Mouse (Mus musculus) gastrocnemius, postnatal 25 days (tissue): ENCODE results near the gene Jade1. TPM values are rescaled to one million over a fixed set of nuclear protein-coding genes. Genes with fewer than 3 reads are reported as not detected.

Experiments
- DNase-seq: peaks from one replicate; pipeline ENCODE4 v3.0.0; 2022
- total RNA-seq, 2 experiments: library from RNA; stranded (reverse); gene quantifications; 1 replicate in 1 of 2; 2 replicates in 1 of 2; pipeline ENCODE4 v1.2.3; 2021

Jade1 gene
- total RNA-seq, 2 experiments from 2014 or later, result 19.8 to 23.9 TPM

DNA sequence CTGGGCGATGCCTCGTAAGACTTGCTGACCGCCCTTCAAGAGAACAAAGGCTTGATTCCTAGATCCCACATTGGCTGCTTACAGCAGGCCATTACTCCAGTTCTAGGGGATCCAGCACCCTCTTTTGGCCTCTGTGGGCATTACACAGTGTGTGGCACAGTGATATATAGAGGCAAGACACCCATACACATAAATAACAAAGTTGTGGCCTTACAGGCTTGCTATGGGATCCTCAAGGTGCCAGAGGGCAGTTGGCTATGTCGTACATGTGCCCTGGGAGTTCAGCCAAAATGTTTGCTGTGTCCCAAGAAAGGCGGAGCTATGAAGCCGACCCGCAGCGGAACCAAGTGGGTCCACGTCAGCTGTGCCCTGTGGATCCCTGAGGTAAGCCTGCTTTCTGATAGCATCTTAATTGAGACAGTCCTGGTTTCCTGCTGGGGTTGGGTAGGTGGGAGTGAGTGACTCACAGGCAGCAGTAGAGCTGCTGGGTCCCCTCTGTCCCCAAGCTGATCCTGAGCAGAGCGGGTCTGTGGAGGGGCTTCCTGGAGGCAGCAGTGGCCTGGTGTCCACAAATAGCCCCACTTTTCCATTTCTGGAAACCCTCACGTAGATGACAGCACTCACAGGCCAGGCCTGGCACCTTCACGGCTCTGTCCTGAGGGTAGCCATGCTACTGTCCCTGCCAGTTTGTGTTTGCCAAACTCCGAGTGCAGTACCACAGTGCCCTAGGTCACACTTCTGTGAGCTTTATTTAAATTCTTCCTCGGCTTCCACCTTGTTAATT lies 44.5 kb downstream of the Jade1 start:
- peak; percentile 38 for DNase-seq

DNA sequence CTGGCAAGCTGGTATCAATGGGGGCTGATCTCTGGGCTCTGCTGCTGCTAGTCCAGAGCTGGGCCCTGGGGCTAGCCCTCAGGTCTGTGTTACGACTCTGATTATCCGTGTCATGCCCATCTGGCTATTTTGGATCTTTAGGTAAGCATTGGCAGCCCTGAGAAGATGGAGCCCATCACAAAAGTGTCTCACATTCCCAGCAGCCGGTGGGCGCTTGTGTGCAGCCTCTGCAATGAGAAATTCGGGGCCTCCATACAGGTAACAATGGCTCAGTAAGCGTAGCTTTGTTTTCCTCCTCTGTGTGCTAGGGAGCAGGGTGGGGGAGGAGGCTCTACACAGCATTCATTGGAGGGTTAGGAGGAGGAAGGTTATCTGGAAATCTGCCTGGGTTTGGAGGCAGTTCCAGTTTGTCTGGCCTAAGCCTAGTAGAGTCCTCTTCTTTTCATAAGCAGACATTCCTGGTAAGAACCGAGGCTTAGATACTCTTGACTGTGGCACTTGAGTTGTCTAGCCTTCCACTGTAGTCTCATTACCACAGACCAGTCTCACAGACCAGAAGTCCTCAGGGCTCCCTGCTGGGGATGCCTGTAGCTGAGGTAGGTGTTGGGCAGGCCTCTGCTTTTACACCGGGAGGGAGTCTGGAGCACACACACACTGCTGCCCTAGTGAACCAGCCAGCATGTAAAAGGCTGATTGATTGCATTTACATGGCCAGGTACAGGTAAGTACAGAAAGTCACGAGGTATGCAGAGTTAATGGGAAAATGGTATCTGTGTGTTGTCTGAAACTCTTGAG lies 45.9 kb downstream of the Jade1 start:
- no peak for DNase-seq

DNA sequence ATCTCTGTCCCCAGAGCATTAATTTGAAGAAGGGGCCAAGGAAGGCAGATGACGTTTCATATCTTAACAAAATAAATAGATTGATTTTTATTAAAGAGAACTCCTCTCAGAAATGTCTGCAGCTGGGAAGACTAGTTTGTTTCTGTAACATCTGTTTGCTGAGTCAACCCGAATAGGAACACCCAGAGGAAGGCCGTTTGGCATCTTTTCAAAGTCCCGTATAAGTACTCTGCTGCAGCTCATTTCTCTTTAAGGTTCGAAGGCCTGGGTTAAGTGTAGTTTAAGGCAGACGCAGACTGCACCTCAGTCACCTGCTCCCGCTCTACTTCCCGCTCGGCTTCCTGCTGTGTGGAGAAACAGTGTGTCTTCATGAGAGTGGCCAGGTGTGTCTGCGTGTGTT lies 47.4 kb downstream of the Jade1 start:
- no peak for DNase-seq

DNA sequence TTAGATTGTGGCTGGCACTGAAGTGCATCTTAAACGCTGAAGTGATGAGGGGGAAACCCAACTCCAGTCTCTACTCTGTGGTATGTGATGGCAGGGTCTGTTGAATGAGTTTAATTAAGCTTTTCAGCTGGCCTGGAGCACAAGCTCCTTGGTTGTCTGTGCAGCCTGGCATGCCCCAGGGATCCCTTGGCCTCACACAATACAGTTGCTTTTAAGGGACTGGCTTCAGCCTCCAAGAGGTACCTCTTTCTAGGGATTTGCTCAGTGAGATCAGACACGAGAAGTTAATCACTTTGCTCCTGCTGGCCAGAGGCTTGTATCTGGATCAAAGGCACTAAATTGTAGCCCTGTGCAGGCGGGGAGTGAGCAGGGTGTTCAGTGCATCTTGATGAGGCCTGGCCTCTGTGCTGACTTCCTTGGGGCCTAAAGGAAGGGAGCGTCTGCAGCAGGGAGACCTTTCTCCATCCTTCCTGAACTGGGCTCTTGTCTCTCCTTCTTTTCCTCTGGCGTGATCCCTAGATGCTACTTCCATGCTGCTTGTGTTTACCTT lies 48.0 kb downstream of the Jade1 start:
- DNase-seq, result no peak

DNA sequence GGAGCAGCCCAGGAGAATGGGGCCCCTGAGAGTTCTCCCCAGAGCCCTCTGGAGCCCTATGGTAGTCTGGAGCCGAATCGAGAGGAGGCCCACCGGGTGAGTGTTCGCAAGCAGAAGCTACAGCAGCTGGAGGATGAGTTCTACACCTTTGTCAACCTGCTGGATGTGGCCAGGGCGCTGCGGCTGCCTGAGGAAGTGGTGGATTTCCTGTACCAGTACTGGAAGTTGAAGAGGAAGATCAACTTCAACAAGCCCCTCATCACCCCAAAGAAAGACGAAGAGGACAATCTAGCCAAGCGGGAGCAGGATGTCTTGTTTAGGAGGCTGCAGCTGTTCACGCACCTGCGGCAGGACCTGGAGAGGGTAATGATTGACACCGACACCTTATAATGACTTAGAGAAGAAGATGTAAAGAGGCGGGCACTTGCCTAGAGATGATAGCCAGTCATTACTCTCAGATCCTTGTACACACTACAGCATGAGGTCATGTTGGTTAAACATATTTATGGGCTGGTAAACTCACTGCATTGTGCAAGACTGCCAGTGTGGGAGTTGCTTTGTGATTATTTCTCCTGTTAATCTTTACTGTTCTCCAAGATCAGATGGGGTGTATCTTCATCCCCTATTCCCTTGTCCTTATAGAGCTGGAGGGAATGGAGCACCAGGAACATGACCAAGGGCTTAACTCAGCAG lies 49.2 kb downstream of the Jade1 start:
- no peak for DNase-seq

DNA sequence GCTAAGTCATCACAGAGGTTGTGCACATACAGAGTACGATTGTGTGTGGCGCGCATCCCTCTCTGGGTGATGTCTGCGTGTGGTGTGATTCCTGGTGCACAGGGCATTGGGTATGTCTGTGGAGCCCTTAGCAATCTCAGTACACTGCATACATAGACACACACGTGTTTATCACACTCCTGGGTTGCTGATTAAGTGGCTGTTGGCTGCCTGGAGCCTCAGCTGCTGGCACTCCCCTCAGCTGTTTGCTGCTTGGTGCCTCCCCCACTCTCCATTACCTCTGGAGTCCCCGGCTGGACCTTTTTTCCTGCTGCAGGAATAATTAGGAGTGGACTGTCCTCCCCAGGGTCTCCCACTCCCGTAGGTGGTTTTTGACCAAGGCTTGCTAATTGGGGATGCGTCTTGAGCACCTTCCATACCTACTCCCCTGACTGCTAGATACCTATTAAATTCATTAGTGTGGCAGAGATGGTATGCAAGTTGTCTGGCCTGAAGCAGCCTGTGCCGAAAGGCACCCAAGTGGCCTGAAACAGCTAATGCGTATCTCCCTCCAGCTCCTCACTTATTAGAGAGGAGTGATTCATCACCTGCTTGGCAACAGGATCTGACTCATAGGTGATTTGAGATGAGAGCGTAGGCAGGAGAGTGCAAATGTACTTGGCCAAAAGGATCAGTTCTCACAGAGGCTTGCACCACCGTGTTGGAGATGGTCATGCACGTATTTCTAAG lies 50.2 kb downstream of the Jade1 start:
- DNase-seq, result no peak

DNA sequence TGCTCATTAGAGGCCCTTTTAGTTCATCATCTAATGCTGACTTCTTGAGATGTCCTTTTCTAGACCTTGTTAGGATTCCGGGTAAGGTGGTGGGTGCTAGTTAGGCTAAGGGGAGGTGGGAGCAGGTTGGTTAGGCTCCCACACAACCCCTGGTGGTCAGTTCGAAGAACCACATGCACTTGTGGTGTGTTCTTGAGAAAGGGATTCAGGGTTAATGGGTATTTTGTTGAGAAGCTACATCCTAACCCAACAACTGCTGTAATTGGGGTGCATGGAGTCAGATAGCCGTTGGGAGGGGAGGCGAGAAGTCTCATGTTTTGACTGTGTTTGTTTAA lies 50.8 kb downstream of the Jade1 start:
- DNase-seq, result no peak

DNA sequence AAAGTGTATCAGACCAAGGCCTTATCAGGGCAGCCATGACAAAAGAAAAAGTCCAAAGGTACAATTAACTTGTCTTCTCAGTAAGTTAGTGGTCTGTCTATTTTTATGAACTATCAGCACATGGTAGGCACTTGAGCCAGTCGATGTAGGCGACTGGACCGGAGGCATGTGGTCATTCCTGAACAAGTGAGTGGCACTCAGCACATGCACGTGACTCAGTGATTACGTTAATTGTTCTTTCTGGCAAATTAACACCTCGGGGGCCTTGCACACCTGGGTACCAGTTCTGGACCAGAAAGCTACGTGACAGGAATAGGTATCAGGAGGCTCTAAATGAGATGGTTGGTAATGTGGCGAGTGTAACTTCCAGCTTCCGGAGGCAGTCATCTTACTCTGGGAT lies 51.5 kb downstream of the Jade1 start:
- DNase-seq, result no peak

DNA sequence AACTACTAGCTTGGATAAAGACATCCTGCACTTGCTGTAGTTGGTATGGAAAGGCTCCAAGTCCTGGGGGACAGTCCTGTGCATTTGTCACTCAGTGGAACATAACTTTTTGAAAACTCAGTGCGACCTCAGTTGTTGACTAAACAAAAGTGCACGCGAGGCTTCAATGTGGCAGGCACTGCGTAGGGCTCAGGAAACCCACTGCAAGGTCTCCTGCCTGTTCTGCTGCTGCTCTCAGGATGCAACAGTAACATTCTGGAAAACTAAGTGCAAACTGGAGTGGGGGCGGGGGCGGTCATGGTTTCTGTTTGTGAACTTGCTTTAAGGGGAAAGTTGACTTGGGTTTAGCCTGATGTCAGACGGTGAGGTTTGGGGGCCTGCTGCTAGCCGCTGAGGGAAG lies 51.9 kb downstream of the Jade1 start:
- no peak for DNase-seq

DNA sequence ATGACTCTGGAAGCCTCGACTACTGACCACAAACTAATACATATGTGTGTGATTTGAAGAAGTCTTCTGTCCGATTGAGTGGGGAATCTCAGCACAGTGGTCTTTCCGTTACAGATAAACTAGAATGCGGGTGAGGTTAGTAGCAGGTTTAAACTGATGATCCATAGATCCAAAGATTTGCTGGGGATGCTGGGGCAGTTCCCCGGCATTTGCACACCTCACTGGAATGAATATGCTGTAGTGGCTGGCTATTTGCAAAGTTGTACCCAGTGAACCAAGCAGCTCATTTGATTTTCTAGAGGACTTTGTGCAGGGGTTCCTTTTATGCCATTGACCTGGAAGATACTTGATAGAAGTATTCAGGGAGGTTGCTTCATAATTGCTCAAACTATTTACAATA lies 53.5 kb downstream of the Jade1 start:
- no peak for DNase-seq

DNA sequence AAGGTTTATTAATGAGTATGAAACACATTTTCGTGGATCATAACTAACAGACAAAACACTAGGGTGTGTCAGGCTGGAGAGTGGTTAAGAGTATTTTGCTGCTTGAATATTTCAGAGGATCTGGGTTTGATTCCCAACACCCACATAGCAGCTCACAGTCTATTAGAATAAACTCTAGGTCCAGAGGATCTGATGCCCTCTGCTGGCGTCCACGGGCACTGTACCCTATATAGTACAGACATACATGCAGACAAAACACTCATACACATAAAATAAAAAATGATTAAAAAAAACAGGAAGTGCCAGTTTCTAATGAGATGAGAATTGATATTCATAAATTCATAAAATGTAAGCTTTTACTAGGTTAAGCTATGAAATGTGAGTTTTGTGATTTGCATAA lies 56.7 kb downstream of the Jade1 start:
- DNase-seq, result no peak

DNA sequence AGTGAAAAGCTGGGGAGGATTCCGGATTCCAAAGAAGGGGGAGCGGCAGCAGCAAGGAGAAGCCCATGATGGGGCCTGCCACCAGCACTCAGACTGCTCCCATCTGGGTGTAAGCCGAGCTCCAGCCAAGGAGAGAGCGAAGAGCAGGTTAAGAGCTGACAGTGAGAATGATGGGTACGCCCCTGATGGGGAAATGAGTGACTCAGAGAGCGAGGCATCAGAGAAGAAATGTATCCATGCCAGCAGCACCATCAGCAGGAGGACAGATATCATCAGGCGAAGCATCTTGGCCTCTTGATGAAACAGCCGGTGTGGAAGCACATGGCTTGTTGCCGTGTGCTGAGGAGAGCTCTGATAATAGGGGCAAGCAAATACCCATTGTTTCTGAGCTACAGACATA lies 58.2 kb downstream of the Jade1 start:
- DNase-seq, result no peak

DNA sequence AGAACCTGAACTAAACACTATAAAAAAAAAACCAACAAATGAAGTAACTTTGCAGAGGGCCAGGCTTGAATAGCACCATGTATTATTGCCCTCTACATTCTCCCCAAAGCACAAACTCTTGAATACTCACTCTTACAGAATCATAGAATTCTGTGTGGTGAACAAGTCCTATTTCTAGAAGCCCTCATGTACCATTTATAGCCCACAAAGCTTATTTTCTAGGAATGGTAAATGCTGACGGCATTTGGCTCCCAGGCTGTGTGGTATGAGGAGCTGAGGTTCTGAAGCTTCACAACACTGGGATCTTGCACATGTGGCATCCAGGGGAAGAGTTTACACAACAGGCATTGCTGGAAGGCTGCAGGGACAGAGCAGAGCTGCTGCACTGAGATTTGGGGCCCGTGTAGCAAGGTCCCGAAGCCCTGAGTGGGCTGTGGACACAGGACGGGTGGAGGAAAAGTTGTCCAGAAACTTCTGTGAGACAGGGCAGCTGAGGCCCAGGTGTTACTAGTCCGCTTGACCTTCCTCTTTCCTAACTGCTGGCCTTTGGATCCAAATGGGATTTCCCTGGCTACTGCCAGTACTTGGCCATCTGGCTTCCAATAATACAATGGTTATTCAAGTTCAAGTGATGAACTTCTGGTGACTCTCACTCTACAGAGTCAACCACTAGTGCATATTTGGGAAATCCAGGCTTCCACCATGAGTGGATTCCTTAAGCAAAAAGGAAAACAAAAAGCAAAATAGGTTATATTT lies 58.9 kb downstream of the Jade1 start:
- no peak for DNase-seq

DNA sequence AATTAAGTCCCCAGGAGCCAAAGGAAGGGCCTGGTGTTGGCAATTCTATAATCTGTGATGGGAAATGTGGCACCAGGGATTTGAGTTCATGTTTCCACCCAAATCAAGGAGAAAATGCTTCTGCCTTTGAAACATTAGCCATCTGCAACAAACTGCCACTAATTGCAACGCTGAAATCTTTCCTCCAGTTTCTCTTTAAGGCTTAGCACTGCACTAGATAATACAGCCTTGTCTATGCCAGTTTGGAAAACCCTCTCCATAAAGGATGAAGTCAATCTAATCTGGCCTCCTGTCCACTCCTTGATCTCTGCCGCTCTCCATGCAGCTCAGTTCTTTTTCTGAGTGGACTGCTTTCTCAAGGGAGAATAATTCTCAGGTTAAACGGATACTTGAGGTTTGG lies 62.5 kb downstream of the Jade1 start:
- DNase-seq, result no peak

DNA sequence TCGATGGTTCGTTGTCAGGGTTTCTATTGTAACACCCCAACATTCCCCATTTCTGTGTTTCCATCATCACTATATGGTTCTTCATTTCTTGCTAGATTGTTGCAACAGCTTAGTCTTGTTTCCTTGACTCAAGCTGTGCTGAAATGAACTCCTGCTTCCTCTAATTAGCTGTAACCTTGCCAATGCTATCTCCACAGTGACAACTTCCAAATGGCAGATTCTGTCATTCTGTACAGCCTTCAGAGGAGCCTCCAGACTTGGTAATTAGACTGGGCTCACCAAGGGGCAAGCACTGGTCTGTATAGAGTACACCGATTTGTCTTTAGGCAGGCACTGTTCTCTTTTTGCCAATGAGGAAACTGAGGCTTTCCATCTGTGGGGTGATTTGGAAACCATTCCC lies 63.0 kb downstream of the Jade1 start:
- no peak for DNase-seq

DNA sequence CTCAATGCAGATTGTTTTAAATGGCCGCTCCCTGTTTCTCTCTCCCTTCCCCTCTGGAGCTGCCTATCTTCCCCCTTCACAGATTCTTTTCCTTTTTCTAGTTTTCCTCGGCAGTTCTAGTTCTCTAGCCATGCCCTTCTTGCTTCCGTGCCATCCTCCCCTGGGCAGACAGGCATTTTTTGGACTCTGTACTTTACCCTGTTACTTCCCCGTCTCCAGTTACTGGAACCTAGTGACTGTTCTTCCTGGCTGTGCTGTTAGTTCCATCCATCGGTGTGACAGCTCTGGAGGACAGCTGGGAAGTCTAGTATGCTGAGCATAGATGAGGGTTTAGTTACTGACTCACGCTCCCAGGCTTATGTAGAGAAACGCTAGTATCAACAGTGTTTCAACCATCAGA lies 65.4 kb downstream of the Jade1 start:
- DNase-seq, result no peak

DNA sequence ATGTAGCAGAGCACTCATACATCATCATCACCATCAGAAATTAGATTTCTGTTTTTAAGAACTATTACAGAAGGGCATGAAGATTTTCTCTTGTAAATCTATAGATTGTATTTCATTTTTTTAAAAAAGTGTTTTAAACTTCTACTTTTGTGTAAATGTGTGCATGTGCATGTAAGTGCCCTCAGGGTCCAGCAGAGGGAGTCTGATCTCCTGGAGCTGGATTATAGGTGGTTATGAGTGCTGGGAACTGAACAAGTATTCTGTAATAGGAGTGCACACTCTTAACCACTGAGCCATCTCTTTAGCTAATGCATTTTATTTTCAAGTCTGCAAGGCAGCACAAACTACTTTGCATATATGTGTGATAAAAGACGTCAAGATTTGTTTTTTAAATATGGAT lies 100.1 kb downstream of the Jade1 start:
- DNase-seq, result no peak
